Mouse (Mus musculus) MEL (cell line): ENCODE data around the gene Rgmb. TPM values are rescaled to one million over a fixed set of nuclear protein-coding genes. Genes with fewer than 3 reads are reported as not detected.

Experiments
- DNase-seq: peaks from one replicate; pipeline ENCODE4 v3.0.0; 2011; ENCODE audit warnings: low read depth, low spot score
- H3K27ac ChIP-seq: 2 replicates; pipeline ENCODE4 v1.5.1; 2012; ENCODE audit warnings: low read depth, mild to moderate bottlenecking, control low read depth, low read length, moderate library complexity; ENCODE audit not compliant: control insufficient read depth
- H3K27me3 ChIP-seq, 2 experiments: fragments of 150-350 bp in 1 of 2; sonication (generic) in 1 of 2; 2 replicates each; pipeline ENCODE4 v1.6.1; 2012; ENCODE audit warnings: low read length in 2 of 2, mild to moderate bottlenecking in 2 of 2, improper control_type of control experiment in 1 of 2, moderate library complexity in 1 of 2; ENCODE audit not compliant: insufficient read depth in 2 of 2, control insufficient read depth in 1 of 2
- H3K36me3 ChIP-seq, 2 experiments: 2 replicates each; pipeline ENCODE4 v1.6.1; 2012 to 2014; ENCODE audit warnings: low read length in 2 of 2, improper control_type of control experiment in 1 of 2, inconsistent platforms in 1 of 2, mild to moderate bottlenecking in 1 of 2; ENCODE audit not compliant: insufficient read depth in 2 of 2, control insufficient read depth in 1 of 2
- H3K4me1 ChIP-seq, 2 experiments: fragments of 150-350 bp in 1 of 2; sonication (generic) in 1 of 2; 2 replicates each; pipeline ENCODE4 v1.6.1; 2012; ENCODE audit warnings: low read length in 2 of 2, improper control_type of control experiment in 1 of 2, mild to moderate bottlenecking in 1 of 2; ENCODE audit not compliant: insufficient read depth in 2 of 2, control insufficient read depth in 1 of 2
- H3K4me3 ChIP-seq, 2 experiments: fragments of 150-350 bp in 1 of 2; sonication (generic) in 1 of 2; 2 replicates each; pipeline ENCODE4 v1.5.1; 2012; ENCODE audit warnings: low read depth in 2 of 2, low read length in 2 of 2, mild to moderate bottlenecking in 2 of 2, moderate library complexity in 2 of 2, control low read depth in 1 of 2, improper control_type of control experiment in 1 of 2; ENCODE audit not compliant: control insufficient read depth in 1 of 2, insufficient read depth in 1 of 2
- H3K79me2 ChIP-seq: 2 replicates; pipeline ENCODE4 v1.6.1; 2012; ENCODE audit warnings: mild to moderate bottlenecking, low read length, moderate library complexity; ENCODE audit not compliant: control insufficient read depth, poor library complexity, insufficient read depth
- H3K9ac ChIP-seq: 2 replicates; pipeline ENCODE4 v1.6.1; 2012; ENCODE audit warnings: low read depth, mild to moderate bottlenecking, control low read depth, low read length, moderate library complexity; ENCODE audit not compliant: control insufficient read depth, poor library complexity, severe bottlenecking
- H3K9me3 ChIP-seq: fragments of 150-350 bp; sonication (generic); replicated peaks from 2 replicates; pipeline ENCODE4 v1.6.1; 2012; ENCODE audit warnings: mild to moderate bottlenecking, low read length, improper control_type of control experiment, moderate library complexity; ENCODE audit not compliant: insufficient read depth
- BHLHE40 ChIP-seq: IDR thresholded peaks from 2 replicates; pipeline ENCODE4 v1.6.1; 2012; ENCODE audit warnings: low read depth, mild to moderate bottlenecking, inconsistent platforms, low read length, improper control_type of control experiment, borderline replicate concordance
- CHD2 ChIP-seq: IDR thresholded peaks from 2 replicates; pipeline ENCODE4 v1.6.1; 2011; ENCODE audit warnings: low read length, improper control_type of control experiment
- E2F4 ChIP-seq: IDR thresholded peaks from 2 replicates; pipeline ENCODE4 v1.6.1; 2011; ENCODE audit warnings: low read depth, low read length, improper control_type of control experiment, borderline replicate concordance
- ETS1 ChIP-seq: IDR thresholded peaks from 2 replicates; pipeline ENCODE4 v1.6.1; 2012; ENCODE audit warnings: low read depth, mild to moderate bottlenecking, inconsistent platforms, low read length, improper control_type of control experiment, moderate library complexity
- GABPA ChIP-seq: IDR thresholded peaks from 2 replicates; pipeline ENCODE4 v1.6.1; 2012; ENCODE audit warnings: low read depth, mild to moderate bottlenecking, inconsistent platforms, low read length, improper control_type of control experiment, moderate library complexity
- GATA1 ChIP-seq: IDR thresholded peaks from 2 replicates; pipeline ENCODE4 v1.6.1; 2011; ENCODE audit warnings: low read depth, low read length, improper control_type of control experiment
- KAT2A ChIP-seq: conservative IDR thresholded peaks from 2 replicates; pipeline ENCODE4 v1.6.1; 2012; ENCODE audit warnings: low read depth, low read length, improper control_type of control experiment, inconsistent platforms
- MAFK ChIP-seq: IDR thresholded peaks from 2 replicates; pipeline ENCODE4 v1.6.1; 2011; ENCODE audit warnings: low read depth, mild to moderate bottlenecking, low read length, improper control_type of control experiment, borderline replicate concordance
- MAX ChIP-seq: IDR thresholded peaks from 2 replicates; pipeline ENCODE4 v1.6.1; 2011; ENCODE audit warnings: low read length, improper control_type of control experiment
- MXI1 ChIP-seq: IDR thresholded peaks from 2 replicates; pipeline ENCODE4 v1.6.1; 2011; ENCODE audit warnings: mild to moderate bottlenecking, low read depth, low read length, improper control_type of control experiment
- MYB ChIP-seq: IDR thresholded peaks from 2 replicates; pipeline ENCODE4 v1.6.1; 2011; ENCODE audit warnings: mild to moderate bottlenecking, low read depth, low read length, improper control_type of control experiment
- MYC ChIP-seq: IDR thresholded peaks from 2 replicates; pipeline ENCODE4 v1.6.1; 2011; ENCODE audit warnings: low read depth, mild to moderate bottlenecking, low read length, improper control_type of control experiment, moderate library complexity
- NELFE ChIP-seq: IDR thresholded peaks from 2 replicates; pipeline ENCODE4 v1.6.1; 2011; ENCODE audit warnings: low read depth, low read length, improper control_type of control experiment
- POLR2A ChIP-seq, 2 experiments: IDR thresholded peaks; 2 replicates each; pipeline ENCODE4 v1.6.1; 2011 to 2012; ENCODE audit warnings: low read length in 2 of 2, mild to moderate bottlenecking in 2 of 2, control low read depth in 1 of 2, improper control_type of control experiment in 1 of 2, low read depth in 1 of 2, moderate library complexity in 1 of 2; ENCODE audit not compliant: control insufficient read depth in 1 of 2, insufficient read depth in 1 of 2, poor library complexity in 1 of 2
- POLR2AphosphoS2 ChIP-seq: IDR thresholded peaks from 2 replicates; pipeline ENCODE4 v1.6.1; 2011; ENCODE audit warnings: low read length, improper control_type of control experiment
- POLR2AphosphoS5 ChIP-seq: IDR thresholded peaks from 2 replicates; pipeline ENCODE4 v1.6.1; 2012; ENCODE audit warnings: low read depth, borderline replicate concordance, mild to moderate bottlenecking, inconsistent platforms, low read length, moderate library complexity, mixed read lengths
- RCOR1 ChIP-seq: IDR thresholded peaks from 2 replicates; pipeline ENCODE4 v1.6.1; 2012; ENCODE audit warnings: low read depth, mild to moderate bottlenecking, inconsistent platforms, low read length, improper control_type of control experiment
- SIN3A ChIP-seq: IDR thresholded peaks from 2 replicates; pipeline ENCODE4 v1.6.1; 2012; ENCODE audit warnings: low read length, improper control_type of control experiment, inconsistent platforms
- TAL1 ChIP-seq: IDR thresholded peaks from 2 replicates; pipeline ENCODE4 v1.6.1; 2012; ENCODE audit warnings: mild to moderate bottlenecking, inconsistent platforms, low read length, moderate library complexity, mixed read lengths
- UBTF ChIP-seq: IDR thresholded peaks from 2 replicates; pipeline ENCODE4 v1.6.1; 2012; ENCODE audit warnings: low read depth, mild to moderate bottlenecking, inconsistent platforms, low read length, improper control_type of control experiment, moderate library complexity, borderline replicate concordance; ENCODE audit not compliant: insufficient read depth
- USF1 ChIP-seq: IDR thresholded peaks from 2 replicates; pipeline ENCODE4 v1.6.1; 2014; ENCODE audit warnings: low read depth, mild to moderate bottlenecking, inconsistent platforms, low read length, improper control_type of control experiment, moderate library complexity
- USF2 ChIP-seq, 2 experiments: IDR thresholded peaks; 2 replicates each; pipeline ENCODE4 v1.6.1; 2011 to 2012; ENCODE audit warnings: improper control_type of control experiment in 2 of 2, low read length in 2 of 2, borderline replicate concordance in 1 of 2, inconsistent platforms in 1 of 2, low read depth in 1 of 2, mild to moderate bottlenecking in 1 of 2; ENCODE audit not compliant: insufficient read depth in 1 of 2
- ZMIZ1 ChIP-seq: IDR thresholded peaks from 2 replicates; pipeline ENCODE4 v1.6.1; 2012; ENCODE audit warnings: low read depth, mild to moderate bottlenecking, inconsistent platforms, low read length, improper control_type of control experiment, moderate library complexity
- ZNF384 ChIP-seq: IDR thresholded peaks from 2 replicates; pipeline ENCODE4 v1.6.1; 2012; ENCODE audit warnings: low read depth, mild to moderate bottlenecking, inconsistent platforms, low read length, improper control_type of control experiment
- polyA plus RNA-seq, 2 experiments: library from polyadenylated mRNA; stranded (reverse) in 1 of 2; unstranded in 1 of 2; fragments of >175 nt in 1 of 2; fragments of >200 nt in 1 of 2; gene quantifications; 2 replicates each; pipeline versions ENCODE4 v1.2.1 to v1.2.4; 2012; ENCODE audit warnings: low replicate concordance in 2 of 2, low read depth in 1 of 2; ENCODE audit not compliant: insufficient read length in 2 of 2, insufficient read depth in 1 of 2, missing spikeins in 1 of 2
- total RNA-seq: library from RNA; depleted of rRNA; stranded (reverse); fragments of 300-350 nt; gene quantifications from 2 replicates; pipeline ENCODE4 v1.2.3, GENCODE M21; 2012

Rgmb gene
- total and polyA plus RNA-seq, 3 experiments: not detected

DNA sequence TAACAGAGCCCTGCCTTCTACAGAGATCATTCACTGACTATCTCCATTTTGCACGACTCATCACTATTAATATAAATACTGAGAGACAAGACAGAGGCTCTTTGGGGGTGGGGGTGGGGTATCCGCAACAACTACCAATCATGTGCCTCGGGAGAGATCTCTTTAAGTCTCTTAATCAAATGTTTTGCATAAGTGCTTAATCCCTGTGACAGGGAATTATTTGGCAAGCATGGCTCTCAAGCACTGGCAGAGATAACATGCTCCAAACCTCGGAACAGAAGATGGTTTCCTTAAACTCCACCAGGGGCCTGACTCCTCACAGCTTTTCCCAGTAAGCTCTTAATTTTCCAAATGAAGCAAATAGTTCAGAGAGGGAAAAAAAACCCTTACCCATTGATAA lies 22.8 kb downstream of the Rgmb start:
- Histone ChIP-seq H3K27ac (no peak overlapping the region), H3K9ac (no peak overlapping the region), H3K9me3 (no peaks in the 10 kb centered on the region), H3K36me3 (peaks cover 0 to 2% of the 10 kb centered on the region in 2 experiments; a peak in 2 of 4 replicates), H3K4me1 (peaks cover 0 to 5% of the 10 kb centered on the region in 2 experiments; a peak in 1 of 4 replicates), H3K4me3 (no peak overlapping the region), H3K79me2 (no peaks in the 10 kb centered on the region), H3K27me3 (no peaks in the 10 kb centered on the region)
- TF ChIP-seq RCOR1: no peak
- no peak for TF ChIP-seq POLR2AphosphoS2
- no peak for TF ChIP-seq MAX
- no peak for TF ChIP-seq E2F4
- no peak for TF ChIP-seq BHLHE40
- no peak for TF ChIP-seq MAFK
- no peak for TF ChIP-seq MYC
- no peak for TF ChIP-seq ZNF384
- no peak for TF ChIP-seq TAL1
- no peak for TF ChIP-seq NELFE
- TF ChIP-seq GABPA: no peak
- no peak for TF ChIP-seq USF1
- no peak for TF ChIP-seq MYB
- no peak for TF ChIP-seq MXI1
- TF ChIP-seq POLR2AphosphoS5: no peak
- no peak for TF ChIP-seq CHD2
- no peak for TF ChIP-seq GATA1
- no peak for DNase-seq

DNA sequence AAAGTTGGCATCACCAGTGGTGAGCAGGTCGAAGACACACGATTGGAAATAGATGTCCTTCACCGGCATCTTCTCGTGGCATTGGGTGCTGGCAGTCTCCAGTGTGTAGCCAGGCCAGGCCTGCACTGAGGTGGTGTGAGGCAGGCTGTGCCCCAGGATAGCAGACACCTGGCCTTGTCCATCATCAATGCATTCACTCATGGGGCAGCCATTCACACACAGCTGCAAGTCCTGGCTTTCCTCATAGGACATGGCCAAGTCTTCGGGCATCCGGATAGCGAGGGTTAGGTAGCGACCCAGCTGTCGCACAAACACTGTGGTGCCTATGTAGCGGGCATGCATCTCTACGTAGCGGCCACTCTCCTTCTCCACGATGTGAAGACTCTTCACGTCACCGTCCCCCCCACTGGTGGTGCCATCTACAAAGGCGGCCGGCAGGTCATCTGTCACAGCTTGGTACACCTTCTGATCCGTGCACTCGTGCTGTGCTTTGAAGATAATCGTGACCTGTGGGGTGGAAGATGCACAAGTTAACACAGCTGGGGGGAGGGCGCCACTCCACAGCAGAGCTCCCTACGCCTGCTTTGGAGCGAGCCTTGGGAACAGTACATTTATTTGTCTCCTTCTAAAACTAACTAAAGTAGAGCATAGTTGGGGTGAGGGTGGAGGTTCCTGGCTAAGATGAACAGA lies 23.4 kb downstream of the Rgmb start:
- no peaks in the 10 kb centered on the region for H3K9me3 ChIP-seq
- H3K9ac ChIP-seq: no peak overlapping the region
- TF ChIP-seq ZMIZ1: no peak
- no peak for TF ChIP-seq KAT2A
- TF ChIP-seq POLR2AphosphoS2: no peak
- TF ChIP-seq UBTF: no peak
- no peak for TF ChIP-seq POLR2AphosphoS5
- no peak for TF ChIP-seq POLR2A (IDR thresholded peaks at IDR 0.05; ENCODE audit: control insufficient read depth in 1 of 2, insufficient read depth in 1 of 2, low read depth in 1 of 2, low read length in 2 of 2, poor library complexity in 1 of 2)
- TF ChIP-seq CHD2: no peak
- no peak for TF ChIP-seq MYC
- TF ChIP-seq MAX: no peak
- TF ChIP-seq USF2 (IDR thresholded peaks at IDR 0.05; ENCODE audit: borderline replicate concordance in 1 of 2, insufficient read depth in 1 of 2, low read depth in 1 of 2, low read length in 2 of 2): no peak
- no peak for TF ChIP-seq ETS1
- no peak for TF ChIP-seq SIN3A
- TF ChIP-seq MAFK: no peak
- no peak for TF ChIP-seq ZNF384
- TF ChIP-seq, all 39 proteins: peak for 0
- Histone ChIP-seq H3K4me1 (peaks cover 0 to 5% of the 10 kb centered on the region in 2 experiments; a peak in 1 of 4 replicates), H3K27me3 (no peaks in the 10 kb centered on the region), H3K4me3 (no peak overlapping the region), H3K79me2 (no peaks in the 10 kb centered on the region), H3K36me3 (peaks cover 0 to 2% of the 10 kb centered on the region in 2 experiments; a peak in 2 of 4 replicates), H3K27ac (no peak overlapping the region)
- no peak for DNase-seq
